Mouse (Mus musculus): ENCODE measurements around the gene Slc31a2.

- TF ChIP-seq MXI1 (IDR thresholded peaks at IDR 0.05; ENCODE audit: low read depth, low read length) (no peak), MAFK (IDR thresholded peaks at IDR 0.05; ENCODE audit: insufficient replicate concordance, low read length) (no peak), CHD1 (IDR thresholded peaks at IDR 0.05; ENCODE audit: low read depth, low read length) (no peak)
Measured at GRCm38 (mm10) chr4:62273916-62274315, 11.6 kb downstream of the Slc31a2 start.
